Mouse (Mus musculus): Measurements from ENCODE around the gene Pygo2.

- no peak for TF ChIP-seq CTCF (IDR thresholded peaks at IDR 0.05)
- TF ChIP-seq EP300 (IDR thresholded peaks at IDR 0.05; ENCODE audit: insufficient read depth, low read depth, low read length): no peak
- TF ChIP-seq POLR2A (IDR thresholded peaks at IDR 0.05; ENCODE audit: insufficient read depth, low read depth, low read length): no peak
Measured at GRCm38 (mm10) chr3:89454401-89455177, 24.6 kb downstream of the Pygo2 start, which contains the start of gene Pmvk.

Measured in heart, adult 2 months (tissue).